Mouse (Mus musculus): ENCODE measurements at regions not wholly inside any gene's neighbourhood (a gene's known extent, or its start where the extent isn't known, plus 50 kb on each side); places are given as distances from the start of the nearest gene placed in this dataset.

DNA sequence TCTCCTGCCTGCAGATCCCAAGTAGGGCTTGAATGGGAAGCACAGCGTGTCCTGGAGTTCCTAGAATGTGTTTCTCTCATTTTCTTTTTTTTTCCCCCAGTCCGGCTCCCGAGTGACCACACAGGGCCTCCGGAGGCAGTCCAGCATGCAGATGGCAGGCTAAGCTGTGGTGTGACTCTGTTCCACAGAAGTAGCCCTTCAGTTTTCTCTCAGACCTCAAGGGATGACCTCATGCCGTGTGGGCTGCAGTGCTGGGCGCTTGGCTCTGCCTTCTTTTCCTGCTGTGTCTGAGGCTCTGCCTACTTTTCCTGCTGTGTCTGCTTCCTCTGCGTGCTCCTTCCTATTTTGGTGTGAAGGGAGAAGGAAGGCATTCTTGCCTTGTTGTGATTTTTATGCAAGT is 230.8 kb downstream of the Cd109 start:
- TF ChIP-seq POLR2A (IDR thresholded peaks at IDR 0.05; ENCODE audit: borderline replicate concordance, extremely low read depth, low read depth, low read length) (no peak), CTCF (IDR thresholded peaks at IDR 0.05; ENCODE audit: insufficient read depth, low read length) (no peak)

Data from lung, adult 2 months (tissue).